Mouse (Mus musculus): ENCODE measurements around the gene Atad1. TPM values are rescaled to one million over a fixed set of nuclear protein-coding genes. Genes with fewer than 3 reads are reported as not detected.
"Not testable (repeated sequence)": the region's sequence is repeated elsewhere in the genome, so short reads cannot be mapped to it uniquely, and the experiment has no call there.

Atad1 gene
- polyA plus RNA-seq, 1 experiment: 70.7 TPM

DNA sequence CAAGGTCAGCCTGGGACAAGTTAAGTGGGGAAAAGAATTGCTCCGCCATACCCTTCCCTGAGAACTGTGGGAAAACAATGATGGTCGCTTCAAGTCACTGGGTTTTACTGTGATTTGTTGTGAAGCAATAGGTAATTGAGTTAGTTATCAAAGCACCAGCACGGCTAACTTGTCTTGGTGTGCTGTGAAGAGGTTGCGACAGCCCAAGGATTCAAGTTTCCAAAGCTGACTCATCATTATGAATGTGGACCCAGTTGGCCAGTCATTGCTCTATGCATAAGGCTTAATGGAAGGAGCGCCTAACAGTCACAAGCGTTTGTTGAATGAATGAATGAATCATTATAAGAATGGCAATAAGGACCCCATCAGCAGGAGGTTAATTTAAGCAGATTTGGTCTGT lies 12.8 kb upstream of the Atad1 start:
- no peak for DNase-seq (ENCODE audit: extremely low spot score in 1 of 2, low spot score in 1 of 2)

DNA sequence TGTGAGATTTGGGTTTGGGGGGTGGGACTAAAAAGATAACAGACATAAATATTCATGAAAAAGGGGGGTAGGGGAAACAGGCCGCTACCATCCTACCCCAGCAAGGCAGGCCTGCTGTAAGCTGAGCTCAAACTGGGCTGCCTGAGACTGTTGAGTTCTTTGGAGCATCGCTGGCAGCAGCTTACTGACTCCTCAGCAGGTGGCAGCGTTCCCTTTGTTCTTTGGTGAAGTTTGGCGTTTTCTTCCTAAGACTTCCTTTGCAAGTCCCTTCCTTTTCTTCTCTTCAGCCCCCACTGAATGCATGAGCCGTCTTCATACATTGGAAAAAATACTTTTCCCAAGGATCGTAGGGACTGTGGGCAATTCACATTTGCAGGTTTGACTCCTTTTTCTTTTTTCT lies 9.8 kb upstream of the Atad1 start:
- peak in 1 of 2 experiments; percentile 68 for DNase-seq (ENCODE audit: extremely low spot score in 1 of 2, low spot score in 1 of 2)

- no peak for DNase-seq (ENCODE audit: extremely low spot score in 1 of 2, low spot score in 1 of 2)
Measured at GRCm38 (mm10) chr19:32740641-32741345, 1.2 kb upstream of the Atad1 start.

DNA sequence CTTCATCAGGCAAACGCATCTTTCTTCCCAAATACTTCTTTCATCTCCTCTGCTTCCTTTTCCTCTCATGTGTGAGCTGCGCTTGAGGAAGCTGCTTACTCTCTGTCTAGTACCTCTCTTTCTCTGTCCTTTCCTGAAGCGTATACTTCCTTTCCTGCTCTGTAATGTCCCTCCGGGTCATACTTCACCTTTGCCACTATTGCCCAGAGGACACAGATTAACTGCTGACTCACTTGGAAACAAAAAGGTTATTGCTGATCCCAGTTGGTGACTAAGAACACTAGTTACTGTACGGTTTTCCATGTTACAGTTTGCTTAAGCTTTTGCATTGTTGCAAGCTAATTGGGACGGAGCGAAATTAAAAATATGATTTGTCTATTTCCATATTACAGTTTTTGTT lies 1.7 kb downstream of the Atad1 start:
- DNase-seq (ENCODE audit: extremely low spot score in 1 of 2, low spot score in 1 of 2): no peak

DNA sequence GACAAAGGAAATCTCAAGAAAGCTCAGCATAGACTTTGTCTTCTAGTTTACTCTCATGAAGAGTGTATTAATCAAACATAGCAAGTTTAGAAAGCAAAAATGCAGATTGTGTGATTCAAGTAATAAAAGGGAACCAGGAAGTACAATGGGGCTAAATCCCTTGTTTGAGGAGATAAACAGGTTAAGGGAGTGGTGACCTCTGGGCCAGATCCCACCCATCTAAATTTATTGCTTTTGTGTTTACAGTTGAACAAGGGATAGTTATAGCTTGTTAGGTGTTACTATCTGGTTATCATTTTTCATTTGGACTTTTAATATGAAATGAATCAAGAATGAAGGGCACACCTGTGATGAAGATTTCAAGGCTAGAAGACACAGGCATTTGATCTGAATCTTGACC lies 6.7 kb downstream of the Atad1 start:
- DNase-seq (ENCODE audit: extremely low spot score in 1 of 2, low spot score in 1 of 2): no peak

GRCm38 (mm10) chr19:32729785-32730184 lies 9.8 kb downstream of the Atad1 start:
- DNase-seq (ENCODE audit: extremely low spot score in 1 of 2, low spot score in 1 of 2): no peak

- no peak for DNase-seq (ENCODE audit: extremely low spot score in 1 of 2, low spot score in 1 of 2)
Measured at GRCm38 (mm10) chr19:32726451-32727325, 12.9 kb downstream of the Atad1 start.

GRCm38 (mm10) chr19:32723817-32724216 lies 15.8 kb downstream of the Atad1 start:
- no peak for DNase-seq (ENCODE audit: extremely low spot score in 1 of 2, low spot score in 1 of 2)

GRCm38 (mm10) chr19:32720319-32720718 lies 19.3 kb downstream of the Atad1 start:
- DNase-seq (ENCODE audit: extremely low spot score in 1 of 2, low spot score in 1 of 2): no peak

DNA sequence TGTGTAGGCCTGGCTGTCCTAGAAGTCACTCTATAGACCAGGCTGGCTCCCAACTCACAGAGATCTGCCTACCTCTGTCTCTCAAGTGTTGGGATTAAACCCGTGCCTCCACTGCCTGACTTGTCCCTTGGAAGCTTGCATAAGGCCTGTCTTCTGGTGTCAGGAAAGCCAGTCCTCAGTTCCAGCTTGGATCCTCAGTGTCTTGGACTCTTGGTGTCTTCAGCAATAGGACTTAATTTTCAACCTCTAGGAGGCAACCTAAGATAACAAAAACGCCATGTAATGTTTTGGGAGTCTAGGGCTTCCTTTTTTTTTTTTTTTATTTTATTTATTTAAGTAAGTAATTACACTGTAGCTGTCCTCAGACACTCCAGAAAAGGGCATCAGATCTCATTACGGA lies 22.0 kb downstream of the Atad1 start:
- no peak for DNase-seq (ENCODE audit: extremely low spot score in 1 of 2, low spot score in 1 of 2)

DNA sequence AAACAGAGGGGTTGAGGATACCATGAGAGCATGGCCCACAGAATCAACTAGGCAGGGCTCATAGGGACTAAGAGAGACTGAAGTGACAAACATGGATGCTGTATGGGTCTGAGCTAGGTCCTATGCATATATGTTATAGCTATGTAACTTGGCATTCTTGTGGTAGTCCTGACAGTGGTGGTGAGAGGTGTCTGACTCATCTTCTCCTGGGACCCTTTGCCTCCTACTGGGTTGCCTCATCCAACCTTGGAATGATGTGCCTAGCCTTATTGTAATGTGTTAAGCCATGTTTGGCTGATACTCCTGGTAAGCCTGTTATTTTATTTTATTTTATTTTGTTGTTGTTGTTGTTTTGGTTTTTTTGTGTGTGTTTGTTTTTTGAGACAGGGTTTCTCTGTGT lies 23.9 kb downstream of the Atad1 start:
- no peak for DNase-seq (ENCODE audit: extremely low spot score in 1 of 2, low spot score in 1 of 2)

DNA sequence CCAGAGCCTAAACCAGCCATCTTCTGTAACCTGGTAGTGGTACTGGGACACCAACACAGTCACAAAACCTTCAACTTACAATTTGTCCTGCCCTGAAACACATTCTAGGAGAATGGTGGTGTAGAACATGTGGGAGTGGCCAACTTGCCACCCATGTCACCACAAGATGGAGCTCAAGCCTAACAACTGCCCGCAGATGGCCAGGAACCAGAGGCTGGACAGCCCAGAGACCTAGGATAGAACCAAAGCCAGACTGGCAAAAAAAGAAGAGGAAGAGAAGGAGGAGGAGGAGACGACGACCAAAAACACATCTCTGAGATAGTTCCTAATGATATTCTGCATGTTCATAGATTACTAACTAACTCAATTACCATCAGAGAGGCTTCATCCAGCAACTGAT lies 24.4 kb downstream of the Atad1 start:
- peak; percentile 63 to 84 for DNase-seq (ENCODE audit: extremely low spot score in 1 of 2, low spot score in 1 of 2)

DNA sequence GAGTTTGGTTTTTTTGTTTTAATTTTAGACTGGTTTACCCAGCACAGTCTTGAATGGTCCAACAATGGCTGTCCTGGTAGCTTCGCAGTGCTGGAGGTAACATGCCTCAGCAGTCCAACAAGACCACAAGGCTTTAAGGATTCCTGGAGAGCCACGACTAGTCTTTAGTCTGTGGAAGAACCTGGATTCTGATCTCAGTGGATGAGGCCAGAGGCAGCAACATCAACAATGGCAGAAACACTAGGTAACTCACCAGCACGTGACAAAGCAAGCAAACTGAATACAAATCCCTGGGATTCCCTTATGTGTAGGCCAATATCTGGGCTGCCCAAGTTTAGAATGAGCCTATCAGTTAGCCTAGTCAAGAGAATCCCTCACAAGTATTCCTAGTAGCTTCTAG lies 26.1 kb downstream of the Atad1 start:
- DNase-seq (ENCODE audit: extremely low spot score in 1 of 2, low spot score in 1 of 2): no peak

DNA sequence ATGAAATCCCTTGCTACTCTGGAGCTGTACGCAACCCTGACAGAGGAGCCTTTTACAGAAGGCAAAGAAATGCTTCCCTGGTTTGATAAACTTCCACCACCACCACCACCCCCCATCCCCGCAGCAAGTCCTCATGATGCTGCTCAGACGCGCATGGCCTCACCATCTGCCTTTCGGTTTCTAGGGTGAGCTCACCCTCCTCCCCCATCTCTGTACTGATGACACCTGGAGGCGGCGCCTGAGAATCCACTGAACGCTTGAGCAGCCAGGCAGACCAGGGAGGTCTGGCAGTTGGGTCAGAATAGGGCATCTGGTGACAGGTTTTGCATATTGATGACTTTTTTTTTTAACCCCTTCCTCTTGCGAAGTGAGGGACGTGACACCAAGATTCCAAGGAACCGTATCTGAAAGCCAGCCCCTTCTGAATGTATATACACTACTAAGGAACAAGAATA lies 27.0 kb downstream of the Atad1 start:
- peak; percentile 70 to 77 for DNase-seq (ENCODE audit: extremely low spot score in 1 of 2, low spot score in 1 of 2)

- DNase-seq (ENCODE audit: extremely low spot score in 1 of 2, low spot score in 1 of 2): peak; percentile 77 to 93
Measured at GRCm38 (mm10) chr19:32711761-32712541, 27.6 kb downstream of the Atad1 start.

GRCm38 (mm10) chr19:32710288-32710687 lies 29.3 kb downstream of the Atad1 start:
- peak in 1 of 2 experiments; percentile 43 for DNase-seq (ENCODE audit: extremely low spot score in 1 of 2, low spot score in 1 of 2)

DNA sequence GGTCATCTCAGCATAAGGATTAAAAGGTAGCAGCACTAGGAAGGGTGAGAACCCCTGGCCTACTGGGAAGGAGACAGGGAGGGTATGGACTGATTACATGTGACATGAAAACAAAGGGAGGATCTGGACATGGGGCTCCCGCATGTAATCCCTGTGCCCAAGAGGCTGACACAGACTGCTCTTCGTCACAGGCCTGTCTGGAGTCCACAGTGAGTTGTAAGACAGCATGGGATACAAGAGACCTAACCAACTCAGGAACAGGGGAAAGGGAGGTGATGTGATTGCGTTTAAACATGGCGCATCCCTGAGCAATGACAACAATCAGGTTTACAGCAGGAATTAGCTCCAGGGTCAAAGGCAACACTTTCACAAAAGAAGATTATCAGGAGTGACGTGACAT lies 30.6 kb downstream of the Atad1 start:
- DNase-seq (ENCODE audit: extremely low spot score in 1 of 2, low spot score in 1 of 2): no peak

DNA sequence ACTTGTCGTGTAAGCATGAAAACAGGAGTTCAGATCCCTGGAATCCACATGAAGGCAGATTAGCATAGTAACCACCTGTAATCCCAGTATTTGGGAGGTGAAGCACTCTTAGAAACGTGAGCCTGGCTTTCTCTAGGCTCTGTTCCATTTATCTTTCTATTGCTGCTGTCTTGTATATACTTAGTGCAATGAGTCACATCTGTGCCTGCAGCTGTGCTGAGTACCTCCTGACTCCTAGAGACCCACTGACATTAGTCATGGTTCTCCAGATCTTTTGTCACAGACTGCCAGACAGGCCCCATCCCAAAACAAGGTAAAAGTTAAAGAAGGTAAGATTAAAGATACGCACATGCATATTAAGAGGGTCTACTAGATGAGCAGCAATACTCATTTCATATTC lies 37.4 kb downstream of the Atad1 start:
- DNase-seq (ENCODE audit: extremely low spot score in 1 of 2, low spot score in 1 of 2): no peak

DNA sequence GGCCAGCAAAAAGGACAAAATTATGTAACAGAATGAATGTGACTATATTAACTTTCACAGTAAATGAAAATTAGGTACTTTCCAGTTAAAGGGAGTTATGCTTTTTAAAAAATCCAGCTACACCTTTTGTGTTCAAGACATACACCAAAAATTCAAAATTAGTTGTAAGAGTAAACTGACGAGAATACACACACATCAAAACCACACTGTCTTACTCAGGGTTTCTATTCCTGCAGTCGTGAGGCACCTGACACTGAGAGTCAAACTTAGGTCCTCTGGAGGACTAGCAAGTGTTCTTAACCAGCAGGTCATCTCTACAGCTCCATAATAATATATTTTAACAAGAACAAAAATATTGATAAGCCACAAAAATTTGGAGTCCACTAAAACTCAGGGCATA lies 42.9 kb downstream of the Atad1 start:
- no peak for DNase-seq (ENCODE audit: extremely low spot score in 1 of 2, low spot score in 1 of 2)

DNA sequence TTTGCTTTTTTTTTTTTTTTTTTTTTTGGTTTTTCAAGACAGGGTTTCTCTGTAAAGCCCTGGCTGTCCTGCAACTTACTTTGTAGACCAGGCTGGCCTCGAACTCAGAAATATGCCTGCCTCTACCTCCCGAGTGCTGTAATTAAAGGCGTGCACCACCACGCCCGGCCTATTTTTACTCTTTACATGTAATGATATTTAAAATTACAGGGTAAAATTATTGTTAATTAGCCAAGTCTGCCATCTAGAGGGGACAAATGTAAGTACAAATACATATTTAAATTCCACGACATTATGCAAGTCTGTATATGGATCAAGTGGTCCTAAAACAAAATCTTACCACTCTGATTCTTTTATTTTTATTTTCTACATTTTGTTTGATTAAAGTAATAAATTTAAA lies 49.9 kb downstream of the Atad1 start:
- peak in 1 of 2 experiments; percentile 62 for DNase-seq (ENCODE audit: extremely low spot score in 1 of 2, low spot score in 1 of 2)

DNA sequence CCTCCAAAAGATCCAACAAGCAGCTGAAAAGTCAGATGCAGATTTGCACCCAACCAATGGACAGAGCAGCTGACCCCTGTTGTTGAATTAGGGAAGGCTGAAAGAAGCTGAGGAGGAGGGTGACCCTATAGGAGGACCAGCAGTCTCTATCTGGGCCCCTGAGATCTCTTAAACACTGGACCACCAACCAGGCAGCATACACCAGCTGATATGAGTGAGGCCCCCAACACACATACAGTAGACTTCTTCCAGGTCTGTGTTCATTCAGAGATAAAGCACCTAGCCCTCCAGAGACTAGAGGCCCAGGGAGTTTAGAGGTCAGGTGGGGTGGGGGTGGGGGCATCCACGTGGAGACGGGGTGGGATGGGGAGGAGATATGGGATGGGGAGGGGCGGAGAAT lies 51.4 kb downstream of the Atad1 start:
- DNase-seq (ENCODE audit: extremely low spot score in 1 of 2, low spot score in 1 of 2): not testable (repeated sequence)

Data from frontal cortex, adult 2 months (tissue).